Mouse (Mus musculus): ENCODE data around the gene Apom.

Gene Apom

DNA sequence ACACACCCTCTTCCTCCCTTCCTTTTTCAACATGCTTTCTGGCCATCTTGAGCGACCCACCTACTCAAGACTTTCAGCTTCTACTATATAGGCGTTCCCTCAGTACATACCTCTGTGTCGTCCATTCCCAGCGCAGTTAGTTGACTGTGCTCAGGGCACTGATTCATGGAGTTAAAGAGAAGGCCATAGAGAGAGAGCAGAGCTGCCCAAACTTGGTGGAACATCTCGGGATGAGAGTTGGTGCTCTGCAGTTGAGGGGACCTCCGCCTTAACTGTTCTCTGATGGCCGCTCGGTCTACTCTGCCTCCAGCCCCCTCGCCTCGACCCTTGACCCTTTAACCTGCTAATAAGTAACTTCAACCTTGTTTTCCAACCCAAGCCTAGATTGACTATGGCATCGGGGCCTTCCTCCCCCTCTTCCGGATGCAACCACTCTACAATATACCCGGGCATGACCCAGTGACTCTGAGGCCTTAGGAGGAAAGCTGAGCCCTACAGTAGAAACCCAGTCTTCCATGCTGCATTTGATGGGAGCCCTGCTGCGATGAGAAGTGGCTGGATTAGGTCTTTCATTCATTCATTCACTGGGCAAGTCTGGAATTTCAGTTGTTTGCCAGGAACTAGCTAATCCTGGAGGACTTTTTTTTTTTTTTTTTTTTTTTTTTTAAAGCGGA is at the start of gene Apom:
Gene Apom, minus strand, starts transcription at position 551 of the 674 bp plus-strand sequence.
- no peak for DNase-seq (ENCODE audit: low read depth)

DNA sequence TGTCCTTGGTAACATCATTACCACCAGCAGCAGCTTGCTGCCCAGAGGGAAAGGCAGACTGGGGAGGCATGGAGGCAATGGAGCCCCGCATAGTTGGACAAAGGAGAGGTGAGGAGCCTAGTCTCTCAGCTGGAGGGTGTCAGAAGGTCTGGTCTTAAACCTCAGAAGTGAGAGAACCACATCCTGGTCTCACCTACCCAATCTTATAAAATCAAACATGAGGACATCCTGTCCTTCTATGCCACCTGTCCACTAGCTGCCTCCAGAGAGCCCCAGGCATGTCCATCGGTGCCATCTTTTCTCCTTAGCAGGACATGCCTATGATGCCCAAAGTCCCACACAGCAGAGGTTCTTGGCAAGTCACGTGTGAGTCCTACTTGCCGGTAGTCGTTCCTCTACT is 48.2 kb upstream of the Apom start:
- DNase-seq (ENCODE audit: low read depth): peak; percentile 54

DNA sequence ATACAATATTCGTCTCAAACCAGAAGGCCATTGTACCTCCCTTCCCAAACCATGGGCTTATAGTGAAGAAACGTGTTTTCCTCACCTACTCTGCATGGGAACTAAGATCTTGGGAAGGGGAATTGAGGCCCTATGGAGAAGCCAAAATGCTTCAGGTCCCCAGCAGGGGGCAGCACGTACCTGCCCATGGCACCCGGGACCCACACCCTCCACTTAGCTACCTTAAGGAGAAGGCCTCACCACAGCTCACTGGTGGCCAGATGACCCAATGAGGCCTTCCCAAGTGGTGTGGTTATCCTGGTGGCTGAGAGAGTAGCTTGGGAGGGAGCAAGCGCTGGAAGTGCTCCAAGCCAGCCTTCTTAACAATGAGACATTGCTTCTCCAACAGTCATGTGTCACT is 46.7 kb upstream of the Apom start:
- peak; percentile 88 for DNase-seq (ENCODE audit: low read depth)

DNA sequence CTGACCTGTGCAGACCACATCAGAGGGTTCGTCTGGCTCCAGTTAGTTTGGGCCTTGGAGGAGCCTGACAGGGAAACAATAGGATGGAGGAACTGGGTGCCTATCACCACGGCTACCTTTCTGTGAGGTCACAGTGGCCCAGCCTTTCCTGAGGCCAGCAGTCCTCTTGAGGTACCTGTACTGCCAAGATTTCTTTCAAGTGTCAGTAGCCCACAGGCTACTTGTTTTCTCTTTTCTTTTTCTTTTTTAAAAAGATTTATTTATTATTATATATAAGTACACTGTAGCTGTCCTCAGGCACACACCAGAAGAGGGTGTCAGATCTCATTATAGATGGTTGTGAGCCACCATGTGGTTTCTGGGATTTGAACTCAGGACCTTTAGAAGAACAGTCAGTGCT is 44.1 kb upstream of the Apom start, which contains the start of gene Aif1:
Gene Aif1, minus strand, starts transcription at position 101 of the 400 bp plus-strand sequence.
- DNase-seq (ENCODE audit: low read depth): no peak

DNA sequence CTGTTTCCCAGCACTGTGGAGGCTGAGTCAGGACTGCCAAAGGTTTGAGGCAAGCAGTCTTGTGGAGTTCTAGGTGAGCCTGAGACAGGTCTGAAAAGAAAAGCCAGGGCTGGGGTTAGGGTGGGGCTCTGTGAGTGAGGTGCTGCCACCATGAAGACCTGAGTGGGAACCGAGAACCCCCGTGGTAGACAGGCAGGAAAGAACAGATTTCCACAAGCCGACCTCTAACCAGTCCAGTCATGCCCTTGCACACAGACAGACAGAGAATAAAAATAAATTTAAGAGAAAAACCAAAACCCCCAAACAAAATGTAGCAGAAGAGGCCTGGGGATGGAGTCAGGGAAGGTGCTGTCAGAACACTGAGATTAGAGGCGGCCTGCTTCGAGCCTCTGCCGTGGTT is 43.5 kb upstream of the Apom start:
- DNase-seq (ENCODE audit: low read depth): peak; percentile 54

DNA sequence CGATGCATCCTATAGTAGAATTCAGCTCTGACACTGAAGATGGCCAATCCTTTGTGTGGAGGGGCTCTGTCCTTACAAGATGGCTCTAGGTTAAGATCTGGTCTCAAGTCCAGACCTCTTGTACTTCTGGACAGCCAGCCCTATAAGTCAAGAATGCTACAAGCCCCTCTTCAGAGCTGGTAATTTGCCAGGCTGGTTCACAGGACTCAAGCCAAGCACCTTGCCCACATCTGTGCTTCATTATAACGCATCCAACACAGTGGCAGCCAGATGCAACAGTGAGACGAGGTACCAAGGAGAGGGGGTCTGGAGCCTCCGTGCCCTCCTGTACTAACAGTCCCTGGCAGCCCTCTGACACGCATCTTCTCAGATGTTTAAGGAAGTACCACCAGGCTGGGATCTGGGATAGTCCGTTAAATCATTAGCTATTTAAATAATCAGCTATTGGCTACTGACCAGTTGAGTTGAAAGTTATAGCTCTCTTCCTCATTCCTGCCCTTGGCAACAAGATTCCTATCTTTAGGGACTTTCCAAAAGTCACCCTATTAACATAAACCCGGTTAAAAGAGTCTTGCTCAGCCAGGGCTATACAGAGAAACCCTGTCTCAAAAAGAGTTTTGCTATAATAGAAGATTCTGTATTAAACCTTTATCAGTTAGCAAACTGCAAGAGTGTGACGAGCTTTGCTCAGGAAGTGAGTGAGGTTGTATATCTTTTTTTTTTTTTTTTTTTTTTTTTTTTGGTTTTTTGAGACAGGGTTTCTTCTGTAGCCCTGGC is 42.5 kb upstream of the Apom start:
- peak; percentile 80 for DNase-seq (ENCODE audit: low read depth)

DNA sequence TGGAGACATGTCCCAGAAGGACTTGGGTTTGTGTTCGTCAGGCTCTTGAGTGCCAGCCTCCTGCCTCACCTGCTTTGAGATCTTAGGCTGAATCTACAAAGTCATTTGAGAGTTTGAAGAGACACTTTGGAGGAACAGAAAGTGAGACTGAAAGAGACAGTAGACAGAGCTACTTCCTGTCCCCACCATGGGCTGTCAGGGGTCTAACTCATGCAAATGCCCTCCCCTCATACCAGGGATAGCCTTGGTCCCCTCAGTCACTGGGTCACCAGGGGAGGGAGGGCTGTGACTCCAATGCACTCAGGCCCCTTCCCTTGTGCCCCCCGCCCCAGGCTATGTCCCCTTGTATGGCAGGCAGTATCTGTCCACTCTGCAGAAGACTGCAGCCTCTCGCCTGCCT is 41.5 kb upstream of the Apom start:
- DNase-seq (ENCODE audit: low read depth): peak; percentile 82

DNA sequence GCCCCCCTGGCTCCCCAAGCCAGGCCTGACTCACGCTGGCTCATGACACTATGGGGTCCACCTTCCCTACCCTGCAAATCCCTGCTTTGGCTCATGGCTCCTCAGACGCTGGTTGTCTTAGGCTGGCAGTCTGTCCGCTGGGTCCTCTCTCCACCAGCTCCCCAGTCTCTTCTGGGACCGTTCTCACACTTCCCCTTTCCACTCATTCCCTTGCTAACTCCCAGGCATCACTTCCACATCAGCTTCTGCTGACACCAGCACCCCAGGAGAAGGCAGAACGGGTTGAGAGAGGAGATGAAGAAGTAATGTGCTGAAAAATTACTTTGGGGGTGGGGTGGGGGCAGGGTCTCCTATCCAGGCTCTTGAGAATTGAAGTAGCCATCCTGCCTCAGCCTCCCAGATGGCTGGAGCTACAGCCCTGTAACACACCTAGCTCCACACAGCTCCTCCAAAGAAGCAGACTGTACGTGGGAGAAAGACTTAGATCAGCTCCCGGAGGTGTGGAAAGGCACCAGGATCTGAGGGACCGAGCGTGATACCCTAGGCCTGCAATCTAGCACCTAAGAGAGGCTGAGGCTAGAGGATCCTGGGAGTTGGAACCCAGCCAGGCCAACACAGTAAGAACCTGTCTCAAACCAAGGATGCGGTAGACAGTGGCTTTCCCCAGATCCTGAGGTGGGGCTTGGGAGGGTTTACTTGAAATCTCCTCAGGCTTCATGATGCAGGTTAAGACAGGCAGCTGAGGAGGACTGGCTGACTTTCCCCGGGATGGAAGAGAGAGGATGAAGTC is 40.8 kb upstream of the Apom start:
- peak; percentile 80 for DNase-seq (ENCODE audit: low read depth)

DNA sequence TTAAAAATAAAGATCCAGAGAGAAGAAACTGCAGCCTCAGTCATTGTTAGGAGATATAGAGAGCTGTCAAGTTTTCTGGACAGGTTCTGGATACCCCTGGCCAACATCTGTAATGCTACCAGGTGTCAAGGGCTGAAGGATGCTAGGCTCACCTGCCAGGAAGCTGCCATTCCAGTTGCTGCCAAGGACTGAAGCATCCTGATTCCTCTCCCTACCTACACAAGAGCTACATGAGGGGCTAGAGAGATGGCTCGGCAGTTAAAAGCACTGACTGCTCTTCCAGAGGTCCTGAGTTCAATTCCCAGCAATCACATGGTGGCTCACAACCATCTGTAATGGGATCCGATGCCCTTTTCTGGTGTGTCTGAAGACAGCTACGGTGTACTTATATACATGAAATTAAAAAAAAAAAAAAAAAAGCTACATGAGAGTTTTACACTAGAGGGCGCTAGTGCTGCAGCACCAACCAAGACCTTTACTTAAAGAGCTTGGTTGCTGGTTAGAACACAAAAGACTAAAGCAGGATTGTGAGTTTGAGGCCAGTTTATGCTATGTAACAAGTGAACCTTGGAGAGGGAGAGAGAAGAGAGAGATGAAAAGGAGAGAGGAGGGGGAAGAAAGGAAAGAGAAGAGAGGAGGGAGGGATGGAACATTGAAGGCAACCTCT is 36.8 kb upstream of the Apom start:
- peak; percentile 92 for DNase-seq (ENCODE audit: low read depth)

DNA sequence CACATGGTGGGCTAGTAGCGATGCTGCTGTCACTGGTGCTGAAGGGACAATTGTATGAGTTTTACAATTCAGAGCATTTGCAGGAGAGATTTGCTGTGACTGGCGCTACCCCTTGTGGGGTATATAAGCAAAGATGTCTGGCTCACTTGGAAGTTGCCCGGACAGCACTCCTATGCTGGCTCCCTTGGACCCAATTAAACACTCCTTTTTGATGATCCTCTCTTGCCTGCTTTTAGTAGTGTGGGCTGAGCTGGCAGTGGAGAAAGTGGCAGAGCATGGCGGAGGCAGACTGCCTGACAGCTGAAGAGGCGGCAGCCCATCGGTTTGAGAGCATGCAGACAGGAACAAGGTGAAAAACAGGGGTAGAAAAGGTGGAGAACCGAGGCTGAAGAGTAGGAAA is 35.9 kb upstream of the Apom start:
- no peak for DNase-seq (ENCODE audit: low read depth)

DNA sequence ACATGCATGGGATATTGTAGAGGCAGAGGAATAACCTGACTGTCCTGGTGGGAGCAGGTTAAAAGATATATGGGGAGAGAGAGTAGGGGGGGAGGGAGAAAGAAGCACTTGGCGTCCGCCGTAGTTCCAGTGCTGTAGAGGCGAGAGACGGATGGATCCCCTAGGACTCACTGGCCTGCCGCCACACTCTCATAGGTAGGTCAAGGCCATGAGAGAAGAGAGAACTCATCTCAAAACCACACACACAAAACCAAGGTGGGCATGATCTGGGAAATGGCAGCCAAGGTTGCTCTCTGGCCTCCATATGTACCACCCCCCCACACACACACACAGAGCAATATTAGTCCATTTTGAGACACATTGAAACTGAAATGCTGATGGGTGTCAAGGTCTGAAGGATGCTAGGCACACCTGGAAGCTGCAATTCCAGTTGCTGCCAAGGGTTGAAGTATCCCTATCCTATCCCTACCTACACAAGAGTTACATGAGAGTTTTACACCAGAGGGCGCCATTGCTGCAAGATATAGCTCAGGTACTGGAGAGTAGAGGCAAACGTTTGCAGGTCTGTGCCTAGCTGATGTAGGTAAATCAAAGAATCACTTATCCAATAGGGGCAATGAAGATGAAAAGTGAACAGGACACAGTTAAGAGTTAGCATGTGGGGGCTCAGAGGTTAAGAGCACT is 34.6 kb upstream of the Apom start:
- peak; percentile 96 for DNase-seq (ENCODE audit: low read depth)

DNA sequence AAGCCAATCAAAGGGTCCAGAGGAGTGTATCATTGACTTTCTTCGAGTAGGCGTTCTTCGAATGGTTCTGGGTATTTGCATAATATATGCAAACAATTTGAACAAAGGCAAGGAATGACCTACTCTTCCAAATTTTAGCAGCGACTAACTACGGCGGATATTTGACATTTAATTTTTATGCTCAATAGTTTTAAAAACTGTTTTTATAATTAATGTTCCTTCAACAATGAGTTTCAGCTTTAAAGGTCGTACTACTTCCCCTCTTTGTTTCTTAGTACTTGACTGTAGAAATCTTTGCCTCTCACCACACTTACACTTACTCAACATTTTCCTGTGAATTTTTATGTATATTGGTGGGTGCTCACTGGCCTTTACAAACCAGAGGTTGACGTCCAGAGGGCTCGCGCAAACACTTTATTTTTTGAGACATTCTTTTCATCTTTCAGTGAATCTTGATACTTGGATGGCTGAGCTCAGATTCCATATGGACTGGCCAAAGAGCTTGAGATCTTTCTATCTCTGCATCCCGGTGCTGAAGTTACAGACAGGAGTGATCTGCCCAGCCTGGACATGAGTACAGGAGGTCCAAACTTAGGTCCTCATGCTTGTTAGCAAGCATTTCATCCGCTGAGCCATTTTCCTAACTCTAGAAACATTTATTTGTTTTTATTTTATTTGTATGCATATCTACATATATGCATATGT is 33.8 kb upstream of the Apom start:
- DNase-seq (ENCODE audit: low read depth): no peak

DNA sequence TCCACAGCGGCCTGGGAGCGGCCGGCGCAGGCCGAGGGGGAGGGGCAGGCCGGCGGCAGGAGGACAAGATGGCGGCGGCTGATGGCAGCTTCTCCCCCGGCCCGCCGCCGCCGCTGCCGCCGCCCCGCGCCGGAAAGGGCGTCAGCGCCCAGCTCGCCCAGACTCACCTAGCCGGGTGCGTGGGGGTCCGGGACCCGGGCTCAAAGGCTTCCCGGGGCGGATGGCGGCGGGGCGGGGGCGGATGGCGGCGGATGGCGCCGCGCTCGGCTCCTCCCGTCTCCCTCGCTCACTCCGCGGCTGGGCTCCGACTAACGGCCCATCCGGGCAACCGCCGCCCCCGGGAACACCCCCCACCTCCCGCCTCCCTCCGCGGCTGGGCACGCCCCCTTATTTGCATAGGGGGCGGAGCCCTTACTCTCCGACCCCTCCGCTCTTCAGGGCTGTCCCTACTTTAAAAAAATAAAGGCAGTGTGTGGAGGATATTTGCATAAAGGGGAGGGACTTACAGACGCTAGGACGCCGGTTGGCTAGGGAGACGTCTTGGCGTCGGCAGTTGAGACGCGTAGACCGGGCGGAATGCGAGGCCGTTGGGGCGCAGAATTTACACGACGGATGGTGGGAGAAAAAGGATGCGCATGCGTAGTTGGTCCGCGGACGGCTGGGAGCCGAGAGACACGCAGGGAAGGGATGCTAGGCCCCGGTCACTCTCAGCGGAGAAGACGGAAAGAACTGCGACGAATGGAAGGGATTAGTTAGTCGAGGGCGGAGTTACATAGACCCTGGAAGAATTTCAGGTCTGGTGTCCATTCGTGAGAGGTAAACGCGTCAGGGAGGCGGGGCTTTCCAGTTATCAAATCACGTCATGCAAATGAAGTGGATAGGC is 33.0 kb upstream of the Apom start, which contains the start of gene Prrc2a:
Gene Prrc2a, minus strand, starts transcription at position 330 of the 883 bp plus-strand sequence.
- peak; percentile 99 for DNase-seq (ENCODE audit: low read depth)

DNA sequence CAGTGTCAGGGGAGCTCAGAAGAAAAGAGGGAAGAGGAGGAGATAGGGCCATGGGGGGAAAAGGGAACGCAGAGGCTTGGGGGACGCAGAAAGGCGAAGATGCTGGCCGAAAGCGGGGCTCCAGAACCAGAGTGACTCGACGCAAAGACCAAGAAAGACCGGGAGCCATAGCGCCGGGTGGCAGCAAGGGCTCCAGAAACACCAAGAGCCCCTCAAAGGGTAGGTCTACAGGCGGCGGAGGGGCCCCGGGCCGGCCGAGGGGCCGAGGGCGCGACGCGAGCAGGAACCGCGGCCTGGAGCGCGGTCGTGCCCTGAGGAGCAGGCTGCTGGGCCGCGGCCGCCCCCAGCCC is 32.3 kb upstream of the Apom start:
- no peak for DNase-seq (ENCODE audit: low read depth)

DNA sequence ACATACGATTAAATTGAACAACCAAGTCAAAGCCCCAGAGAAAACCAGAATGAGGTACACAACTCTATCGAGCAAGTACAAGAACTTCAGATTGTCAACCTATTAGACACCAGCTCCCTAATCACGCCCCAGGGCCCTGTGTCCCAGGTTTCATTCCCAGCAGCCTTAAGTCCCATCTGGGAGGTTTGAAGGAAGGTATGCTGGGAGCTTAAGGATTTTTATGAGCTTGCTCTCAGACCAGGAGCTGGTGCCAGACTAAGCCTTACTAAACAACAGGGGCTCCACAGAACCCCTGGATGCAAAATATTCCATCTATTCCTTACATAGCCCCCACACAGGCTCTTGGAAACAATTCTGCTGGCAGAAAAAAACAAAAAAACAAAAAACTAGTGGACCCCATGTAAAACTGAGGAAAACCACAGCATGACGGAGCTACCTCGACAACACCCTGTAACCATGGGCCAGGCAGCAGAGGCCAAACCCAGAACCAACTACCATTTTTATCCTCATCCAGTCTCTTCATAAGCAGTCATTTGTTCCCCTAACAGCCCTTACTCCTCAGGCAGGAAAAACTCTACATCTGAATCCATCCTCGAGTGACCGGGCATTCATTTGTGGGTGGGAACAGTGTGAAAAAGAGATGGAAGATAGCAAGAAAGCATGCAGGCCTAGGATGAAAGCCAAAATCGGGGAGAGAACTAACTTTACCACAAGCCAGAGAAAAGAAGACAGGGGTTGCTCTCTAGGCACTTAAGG is 31.7 kb upstream of the Apom start:
- DNase-seq (ENCODE audit: low read depth): peak; percentile 57

DNA sequence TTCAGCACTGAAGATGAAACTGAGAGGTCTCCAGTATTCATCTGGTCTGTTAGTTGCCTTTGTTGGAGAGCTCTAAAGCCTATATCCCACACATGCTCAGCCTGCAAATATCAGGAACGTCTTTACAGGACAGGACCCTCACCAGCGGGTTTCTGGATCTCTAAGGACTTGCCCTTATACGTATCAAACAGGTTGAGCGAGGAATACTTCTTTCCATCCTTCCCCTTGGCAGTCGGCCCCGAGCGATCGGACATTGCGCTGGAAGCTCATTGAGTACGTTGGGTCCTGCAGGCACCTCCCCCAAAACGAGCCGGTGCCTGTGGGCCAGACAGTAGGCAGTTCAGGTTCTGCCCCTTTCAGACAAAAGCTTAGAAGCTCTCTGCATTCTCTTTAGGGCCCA is 30.9 kb upstream of the Apom start:
- no peak for DNase-seq (ENCODE audit: low read depth)

DNA sequence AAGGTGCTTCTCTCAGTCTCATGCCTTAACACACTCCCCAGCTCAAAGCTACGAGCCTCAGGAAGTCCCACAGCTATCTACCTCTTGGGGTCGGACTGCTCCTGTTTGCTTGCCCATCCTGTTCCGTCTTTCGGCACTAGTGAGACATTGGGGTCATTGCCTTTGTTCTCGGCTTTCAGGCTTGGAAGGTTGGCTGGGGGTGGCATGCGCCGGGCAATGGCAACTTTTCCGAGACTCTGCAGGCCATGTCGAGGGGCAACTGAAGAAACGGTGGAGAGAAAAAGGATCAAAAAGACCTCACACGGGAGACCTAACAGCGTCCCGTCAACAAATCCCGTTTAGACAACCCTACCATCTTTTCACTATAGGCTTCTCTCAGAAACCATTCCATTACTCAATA is 30.3 kb upstream of the Apom start:
- DNase-seq (ENCODE audit: low read depth): peak; percentile 42

DNA sequence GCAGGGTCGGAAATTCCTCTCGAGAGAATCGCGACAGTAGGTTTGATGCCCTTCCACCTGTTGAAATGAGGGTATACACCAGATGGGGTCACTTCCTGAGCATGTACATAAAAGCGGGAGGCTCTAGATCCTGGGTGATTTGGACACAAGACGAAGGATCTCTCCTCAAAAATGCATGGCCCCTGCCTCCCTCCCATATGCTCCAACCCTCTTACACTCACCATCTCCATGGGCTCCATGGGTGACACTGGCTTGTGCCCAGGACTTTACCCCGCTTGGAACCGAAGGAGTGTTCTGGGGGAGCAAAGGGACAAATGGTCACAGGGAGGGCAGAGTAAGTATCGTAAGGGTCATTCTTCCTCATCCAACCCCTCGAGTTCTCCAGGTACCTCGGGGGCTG is 29.6 kb upstream of the Apom start:
- no peak for DNase-seq (ENCODE audit: low read depth)

DNA sequence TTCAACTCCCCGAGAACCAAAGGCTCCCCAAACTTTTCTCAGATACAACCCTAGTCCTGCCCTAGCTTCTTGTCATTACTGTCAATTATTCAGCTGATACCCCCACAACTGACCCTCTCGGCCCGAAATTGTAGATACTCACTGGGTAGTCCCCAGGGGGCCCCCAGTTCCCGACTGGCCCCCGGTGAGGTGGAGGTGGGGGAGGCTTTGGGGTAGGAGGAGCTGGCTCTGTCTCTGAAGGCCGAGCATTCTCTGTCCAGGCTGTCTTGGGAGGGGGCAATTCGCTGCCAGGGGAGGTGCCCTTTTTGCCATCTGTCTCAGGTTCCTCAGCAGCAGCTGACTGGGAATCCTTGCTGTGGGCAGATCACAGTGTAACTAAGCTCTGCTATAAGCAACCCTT is 27.8 kb upstream of the Apom start:
- no peak for DNase-seq (ENCODE audit: low read depth)
